Mouse (Mus musculus) G1E (cell line): Measurements from ENCODE around the gene Gin1. TPM values are rescaled to one million over a fixed set of nuclear protein-coding genes. Genes with fewer than 3 reads are reported as not detected.
A peak's percentile ranks its signal among the peaks of the same experiment; 100 is the strongest.
"Not testable (repeated sequence)": the region's sequence is repeated elsewhere in the genome, so short reads cannot be mapped to it uniquely, and the experiment has no call there.

Experiments
- ATAC-seq: 2 replicates; pipeline ENCODE4 v1.8.0; 2016; ENCODE audit warnings: mild to moderate bottlenecking; ENCODE audit not compliant: insufficient number of reproducible peaks, poor library complexity, low FRiP score, severe bottlenecking; ENCODE audit errors: extremely low read depth
- DNase-seq: peaks from one replicate; pipeline ENCODE4 v3.0.0; 2012; ENCODE audit warnings: low spot score
- H3K27me3 ChIP-seq: 2 replicates; pipeline ENCODE4 v1.6.1; 2012; ENCODE audit warnings: mild to moderate bottlenecking, low read length, inconsistent platforms; ENCODE audit not compliant: insufficient read depth
- H3K36me3 ChIP-seq: replicated peaks from 2 replicates; pipeline ENCODE3; 2012; ENCODE audit warnings: mild to moderate bottlenecking, inconsistent platforms
- H3K4me1 ChIP-seq: 2 replicates; pipeline ENCODE4 v1.6.1; 2012; ENCODE audit warnings: low read depth, low read length, inconsistent platforms, mixed read lengths; ENCODE audit not compliant: insufficient read depth
- H3K4me3 ChIP-seq: 2 replicates; pipeline ENCODE4 v1.5.1; 2012; ENCODE audit warnings: low read depth, mild to moderate bottlenecking, inconsistent platforms, low read length, moderate library complexity, mixed read lengths
- H3K9me3 ChIP-seq: replicated peaks from 2 replicates; pipeline ENCODE4 v1.6.1; 2012; ENCODE audit warnings: inconsistent platforms
- CTCF ChIP-seq: IDR thresholded peaks from 2 replicates; pipeline ENCODE4 v1.5.1; 2012; ENCODE audit warnings: low read depth, low read length, inconsistent platforms, mixed read lengths
- GATA1 ChIP-seq: IDR thresholded peaks from 2 replicates; pipeline ENCODE4 v1.6.1; 2012; ENCODE audit warnings: borderline replicate concordance, low read length, inconsistent platforms, mixed read lengths
- GATA2 ChIP-seq: IDR thresholded peaks from 2 replicates; pipeline ENCODE4 v1.6.1; 2012; ENCODE audit warnings: low read depth, low read length, inconsistent platforms, borderline replicate concordance
- POLR2AphosphoS5 ChIP-seq: IDR thresholded peaks from 2 replicates; pipeline ENCODE4 v1.6.1; 2012; ENCODE audit warnings: low read depth, low read length, inconsistent platforms; ENCODE audit not compliant: insufficient replicate concordance
- TAL1 ChIP-seq: conservative IDR thresholded peaks from 2 replicates; pipeline ENCODE4 v1.6.1; 2012; ENCODE audit warnings: low read depth, low read length, inconsistent platforms, mixed read lengths
- polyA plus RNA-seq: library from polyadenylated mRNA; stranded (reverse); fragments of >175 nt; gene quantifications from 2 replicates; pipeline ENCODE4 v1.2.3, GENCODE M21; 2012
- total RNA-seq, 2 experiments: library from RNA; stranded (forward) in 1 of 2; stranded (reverse) in 1 of 2; fragments of 200-1000 nt in 1 of 2; fragments of >200 nt in 1 of 2; fragmentation: Nextera tagmentation in 1 of 2; gene quantifications; 2 replicates each; pipeline ENCODE4 v1.2.3; 2014 to 2017

The Gin1 gene
- total and polyA plus RNA-seq, 3 experiments = 1.8 to 55.7 (median 27.6) TPM

DNA sequence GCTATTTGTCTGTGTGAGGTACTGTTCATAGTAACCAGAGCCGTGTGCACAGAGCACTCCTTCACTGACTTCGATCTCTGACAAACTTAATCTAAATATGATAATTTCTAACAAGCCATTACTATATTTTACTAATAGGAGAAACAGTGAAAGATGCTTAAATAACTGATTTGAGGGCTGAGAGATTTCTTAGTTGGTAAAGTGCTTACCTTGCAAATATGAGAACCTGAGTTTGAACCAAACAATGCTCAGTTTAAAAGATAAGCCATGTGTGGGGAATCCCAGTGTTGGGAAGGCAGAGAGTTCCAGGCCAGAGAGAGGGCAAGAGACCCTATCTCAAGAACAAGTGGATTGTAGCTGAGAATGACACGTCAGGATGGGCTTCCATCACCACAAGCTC, 21.8 kb upstream of the Gin1 start:
- Histone ChIP-seq H3K4me1 (peaks cover 10% of the 10 kb centered on the region), H3K36me3 (peaks cover 74% of the 10 kb centered on the region), H3K4me3 (no peak overlapping the region), H3K27me3 (no peaks in the 10 kb centered on the region), H3K9me3 (no peaks in the 10 kb centered on the region)
- TF ChIP-seq GATA1 = no peak
- no peak for TF ChIP-seq TAL1
- TF ChIP-seq GATA2 = no peak
- TF ChIP-seq CTCF = no peak
- no peak for TF ChIP-seq POLR2AphosphoS5
- ATAC-seq = no peak
- no peak for DNase-seq

DNA sequence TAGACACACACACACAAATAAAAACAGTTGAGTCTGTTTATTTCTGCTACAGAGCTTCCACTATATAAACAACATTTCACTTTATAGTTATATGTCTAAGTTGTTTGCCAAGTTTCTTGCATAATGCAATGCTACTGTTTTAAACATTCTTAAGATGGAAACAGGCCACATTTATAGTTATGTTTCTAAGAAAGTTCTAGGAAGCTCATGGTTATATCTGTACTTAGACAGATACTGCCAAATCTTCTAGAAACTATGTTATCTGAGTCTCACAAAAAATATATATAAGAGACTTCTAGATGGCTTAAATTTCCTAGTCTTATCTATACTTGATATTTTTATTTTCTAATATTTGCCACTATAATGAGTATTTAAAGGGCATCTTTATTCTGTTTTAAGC, 16.8 kb upstream of the Gin1 start:
- Histone ChIP-seq H3K27me3 (no peaks in the 10 kb centered on the region), H3K4me3 (no peak overlapping the region), H3K4me1 (peaks cover 12% of the 10 kb centered on the region), H3K36me3 (peaks cover 57% of the 10 kb centered on the region), H3K9me3 (no peaks in the 10 kb centered on the region)
- DNase-seq = no peak
- TF ChIP-seq GATA2 (no peak), TAL1 (no peak), GATA1 (no peak), CTCF (no peak), POLR2AphosphoS5 (no peak)
- ATAC-seq = no peak

DNA sequence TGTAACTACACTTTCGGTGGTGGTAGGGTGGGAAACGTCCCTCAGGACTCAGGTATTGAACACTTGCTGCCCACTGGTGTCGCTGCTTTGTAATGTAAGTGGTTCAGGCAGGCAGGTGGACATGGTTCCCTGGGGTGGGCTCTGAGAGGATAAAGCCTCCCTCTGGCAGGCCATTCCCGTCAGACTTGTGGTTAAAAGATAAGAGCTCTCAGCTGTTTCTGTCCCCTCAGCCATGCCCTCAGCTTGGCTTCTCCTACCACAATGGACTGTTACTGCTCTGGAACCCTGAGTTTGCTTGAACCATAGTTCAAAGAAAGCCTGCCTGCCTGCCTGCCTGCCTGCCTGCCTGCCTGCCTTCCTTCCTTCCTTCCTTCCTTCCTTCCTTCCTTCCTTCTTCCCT, 15.6 kb upstream of the Gin1 start:
- DNase-seq (no peak), ATAC-seq (peak; percentile 22; the same call in 1 of the 2 replicates)
- H3K4me3 ChIP-seq = no peak overlapping the region
- no peaks in the 10 kb centered on the region for H3K9me3 ChIP-seq
- peaks cover 51% of the 10 kb centered on the region for H3K36me3 ChIP-seq
- H3K4me1 ChIP-seq = peaks cover 12% of the 10 kb centered on the region
- no peaks in the 10 kb centered on the region for H3K27me3 ChIP-seq
- TF ChIP-seq GATA2 = no peak
- no peak for TF ChIP-seq GATA1
- no peak for TF ChIP-seq POLR2AphosphoS5
- no peak for TF ChIP-seq CTCF
- TF ChIP-seq TAL1 = no peak

DNA sequence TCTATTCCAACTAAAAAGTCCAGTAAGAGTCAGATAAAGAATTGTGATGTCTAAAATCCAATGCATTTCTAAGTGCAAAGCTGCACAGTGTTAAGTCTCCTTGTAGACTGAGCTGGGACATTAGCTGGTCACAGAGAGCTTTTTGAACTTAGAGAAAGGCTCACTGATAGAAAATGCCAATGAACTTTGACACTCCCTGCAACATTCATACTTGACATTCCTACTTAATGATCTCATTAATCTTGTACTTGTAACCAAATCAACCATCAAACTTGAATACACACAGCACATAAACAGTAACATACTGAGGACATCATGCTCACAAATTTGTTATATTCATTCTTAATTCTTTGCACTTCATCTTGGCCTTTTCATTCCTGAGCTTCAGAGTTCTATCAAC, 10.1 kb upstream of the Gin1 start:
- Histone ChIP-seq H3K9me3 (no peaks in the 10 kb centered on the region), H3K4me1 (peaks cover 8% of the 10 kb centered on the region; the same call in 1 of the 2 replicates), H3K27me3 (no peaks in the 10 kb centered on the region), H3K36me3 (peaks cover 42% of the 10 kb centered on the region), H3K4me3 (no peak overlapping the region)
- DNase-seq (no peak), ATAC-seq (no peak)
- TF ChIP-seq TAL1 (no peak), GATA1 (no peak), POLR2AphosphoS5 (no peak), CTCF (no peak), GATA2 (no peak)

DNA sequence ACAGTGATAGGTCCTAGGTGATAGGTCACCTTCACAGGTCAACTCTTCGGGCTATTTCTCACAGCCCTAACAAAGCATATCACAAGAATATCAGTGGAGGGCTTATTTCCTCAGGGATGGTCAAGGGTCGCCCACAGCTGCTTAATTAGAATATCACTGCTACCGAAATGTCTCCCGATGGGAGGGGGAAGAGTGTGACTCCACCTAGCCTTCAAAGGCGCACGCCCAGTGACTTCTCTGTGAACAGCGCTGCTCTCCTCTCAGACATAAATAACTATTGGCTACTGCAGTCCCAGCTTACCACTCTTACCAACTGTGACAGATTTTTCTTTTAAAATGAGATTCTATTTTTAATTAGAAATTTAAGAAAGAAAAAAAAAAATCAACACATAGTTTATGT, 9.4 kb upstream of the Gin1 start:
- Histone ChIP-seq H3K36me3 (peaks cover 35% of the 10 kb centered on the region), H3K9me3 (no peaks in the 10 kb centered on the region), H3K27me3 (no peaks in the 10 kb centered on the region), H3K4me1 (peaks cover 3% of the 10 kb centered on the region; the same call in 1 of the 2 replicates), H3K4me3 (no peak overlapping the region)
- DNase-seq = no peak
- TF ChIP-seq TAL1 = no peak
- TF ChIP-seq GATA2 = no peak
- no peak for TF ChIP-seq CTCF
- TF ChIP-seq GATA1 = no peak
- TF ChIP-seq POLR2AphosphoS5 = no peak
- ATAC-seq = no peak

DNA sequence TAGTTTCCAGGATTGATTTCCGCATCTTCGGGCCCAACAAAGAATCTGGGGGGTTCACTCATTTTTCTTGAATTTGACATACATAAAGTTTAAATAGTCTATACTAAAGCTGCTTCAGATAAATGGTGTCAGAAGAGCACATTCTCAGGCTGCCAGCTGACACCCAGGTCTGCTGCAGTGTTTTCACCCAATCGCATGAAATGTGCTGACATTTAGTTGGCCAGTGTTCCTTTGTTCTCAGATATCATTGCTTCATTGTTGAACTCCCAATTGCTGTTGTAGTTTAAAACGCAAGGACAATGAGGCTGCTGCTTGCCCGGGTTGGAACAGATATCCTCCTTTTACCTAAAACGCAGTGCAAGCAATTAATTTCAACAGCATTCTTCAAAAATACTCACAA, 8.5 kb upstream of the Gin1 start:
- TF ChIP-seq GATA1 (no peak), TAL1 (no peak), GATA2 (no peak), CTCF (no peak), POLR2AphosphoS5 (no peak)
- ATAC-seq (no peak), DNase-seq (no peak)
- Histone ChIP-seq H3K36me3 (peaks cover 33% of the 10 kb centered on the region), H3K27me3 (no peaks in the 10 kb centered on the region), H3K4me1 (peaks cover 3% of the 10 kb centered on the region; the same call in 1 of the 2 replicates), H3K4me3 (no peak overlapping the region), H3K9me3 (no peaks in the 10 kb centered on the region)

DNA sequence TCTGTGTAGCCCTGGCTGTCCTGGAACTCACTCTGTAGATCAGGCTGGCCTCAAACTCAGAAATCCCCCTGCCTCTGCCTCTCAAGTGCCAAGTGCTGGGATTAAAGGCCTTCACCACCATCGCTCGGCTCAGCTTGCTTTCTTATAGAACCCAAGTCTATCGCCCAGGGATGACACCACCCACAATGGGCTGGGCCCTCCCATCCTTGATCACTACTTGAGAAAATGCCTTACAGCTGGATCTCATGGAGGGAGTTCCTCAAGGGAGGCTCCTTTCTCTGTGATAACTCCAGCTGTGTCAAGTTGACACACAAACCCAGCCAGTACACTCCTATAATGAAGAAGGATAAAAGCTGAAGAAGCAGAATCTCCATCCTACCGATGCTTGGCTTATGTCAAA, 4.3 kb upstream of the Gin1 start:
- Histone ChIP-seq H3K4me1 (peaks cover 15% of the 10 kb centered on the region), H3K36me3 (peaks cover 18% of the 10 kb centered on the region)
- DNase-seq, H3K27me3 ChIP-seq, H3K4me3 ChIP-seq, ATAC-seq, H3K9me3 ChIP-seq: not testable (repeated sequence)
